Mouse (Mus musculus) layer of hippocampus, adult 11-12 months (tissue): ENCODE measurements around the gene Cdh5.

Source experiments
- DNase-seq: peaks from one replicate; pipeline ENCODE4 v3.0.0; 2022; ENCODE audit warnings: low spot score

The Cdh5 gene

DNA sequence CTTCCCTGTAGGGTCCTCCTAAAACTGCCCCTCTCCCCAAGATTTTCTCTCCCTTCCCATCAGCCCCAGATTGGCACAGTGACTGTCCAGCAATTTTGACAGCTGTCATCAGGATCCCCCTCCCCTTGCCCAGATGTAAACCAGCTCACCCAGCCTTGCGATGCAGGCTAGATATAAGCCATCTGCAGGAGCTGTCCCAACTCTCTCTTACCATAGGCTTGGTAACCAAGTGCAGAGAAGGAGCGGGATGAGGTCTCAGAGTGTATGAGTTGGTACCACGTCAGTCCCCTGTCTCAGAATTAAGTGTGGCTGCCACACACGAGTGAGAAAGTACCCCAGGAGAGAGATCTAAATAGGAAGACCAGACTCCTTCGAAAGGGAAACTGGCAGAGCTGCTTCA is 87.0 kb downstream of the Cdh5 start:
- DNase-seq, result no peak

DNA sequence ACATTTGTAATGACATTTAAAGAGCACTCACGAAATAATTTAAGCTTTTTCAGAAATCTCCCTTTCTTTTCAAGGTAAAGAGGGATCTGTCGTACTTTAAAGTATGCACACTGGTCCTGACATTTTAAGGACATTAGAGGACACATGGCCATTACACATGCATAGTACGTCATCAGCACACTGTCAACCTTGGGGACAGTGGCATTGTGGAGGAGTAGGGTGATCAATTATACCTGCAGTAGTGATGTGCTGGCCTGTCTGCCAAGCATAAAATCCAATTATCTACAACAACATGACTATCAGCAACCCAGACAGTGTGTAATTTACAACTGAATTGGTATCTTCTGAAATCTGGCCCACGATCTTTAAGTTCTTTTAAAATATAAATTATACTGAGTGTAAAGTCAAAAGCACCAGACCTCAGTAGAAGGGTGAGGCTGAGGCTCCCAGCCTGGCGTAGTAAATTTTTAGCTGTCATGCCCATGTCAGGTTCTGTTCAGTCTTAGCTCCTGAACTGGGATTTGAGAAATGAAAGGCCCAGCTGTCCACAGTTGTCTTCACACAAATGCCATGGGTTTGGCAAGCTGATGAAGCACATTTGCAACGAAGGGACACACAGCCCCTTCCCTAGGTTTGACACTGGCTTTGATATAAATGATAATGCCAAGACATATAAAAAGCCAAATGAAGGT is 89.5 kb downstream of the Cdh5 start:
- DNase-seq, result no peak

DNA sequence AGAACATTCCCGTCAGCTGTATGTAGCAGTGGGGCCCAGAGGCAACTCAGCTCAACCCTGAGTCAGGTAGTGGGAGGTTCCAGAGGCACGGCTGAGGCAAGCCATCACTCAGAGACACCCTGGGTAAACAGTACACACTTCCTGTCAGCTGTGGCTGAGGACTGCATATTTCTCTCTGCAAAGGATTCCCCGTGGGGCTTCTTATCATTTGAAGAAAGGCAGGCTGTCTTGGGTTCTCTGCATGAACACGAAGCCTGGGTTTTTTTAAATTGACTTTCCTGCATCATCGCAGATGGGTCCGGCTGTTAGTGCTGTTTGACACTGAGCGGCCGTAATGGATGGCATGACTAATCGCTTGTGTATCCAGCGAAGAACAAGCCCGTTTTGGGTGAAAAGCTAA is 90.1 kb downstream of the Cdh5 start:
- no peak for DNase-seq
